Mouse (Mus musculus) limb, embryonic 13.5 days (tissue): Measurements from ENCODE around the gene Sv2a. TPM values are rescaled to one million over a fixed set of nuclear protein-coding genes. Genes with fewer than 3 reads are reported as not detected.

Experiments
- ATAC-seq: fragments of 200-750 bp; cut with Nextera tagmentation; 2 replicates; pipeline ENCODE4 v1.8.0; 2017; ENCODE audit warnings: low read depth, moderate number of reproducible peaks, moderate TSS enrichment; ENCODE audit not compliant: low FRiP score
- H3K27ac ChIP-seq: fragments of 300-500 bp; sonication (generic); 2 replicates; pipeline ENCODE4 v1.5.1; 2015; ENCODE audit warnings: inconsistent platforms, mild to moderate bottlenecking, moderate library complexity
- H3K27me3 ChIP-seq: fragments of 300-500 bp; sonication (generic); 2 replicates; pipeline ENCODE4 v1.6.1; 2015; ENCODE audit warnings: mild to moderate bottlenecking, inconsistent platforms
- H3K36me3 ChIP-seq: fragments of 300-500 bp; sonication (generic); 2 replicates; pipeline ENCODE4 v1.6.1; 2015; ENCODE audit warnings: inconsistent platforms, mild to moderate bottlenecking, moderate library complexity
- H3K4me1 ChIP-seq: fragments of 300-500 bp; sonication (generic); 2 replicates; pipeline ENCODE4 v1.6.1; 2015; ENCODE audit warnings: inconsistent platforms
- H3K4me2 ChIP-seq: fragments of 300-500 bp; sonication (generic); replicated peaks from 2 replicates; pipeline ENCODE4 v1.6.1; 2015; ENCODE audit warnings: inconsistent platforms, mild to moderate bottlenecking, moderate library complexity
- H3K4me3 ChIP-seq: fragments of 300-500 bp; sonication (generic); 2 replicates; pipeline ENCODE4 v1.5.1; 2015; ENCODE audit warnings: moderate library complexity, mild to moderate bottlenecking, inconsistent platforms
- H3K9ac ChIP-seq: fragments of 300-500 bp; sonication (generic); 2 replicates; pipeline ENCODE4 v1.6.1; 2015; ENCODE audit warnings: mild to moderate bottlenecking, inconsistent platforms
- H3K9me3 ChIP-seq: fragments of 300-500 bp; sonication (generic); 2 replicates; pipeline ENCODE4 v1.6.1; 2016; ENCODE audit warnings: inconsistent platforms
- WGBS: fragments of 180-500 bp; shearing (Covaris S2); methylation state at CpG from one replicate; pipeline ENCODE4 v1.1.7; 2015; 5-methylcytosine and 5-hydroxymethylcytosine counted together
- polyA plus RNA-seq: library from polyadenylated mRNA; unstranded; fragments of >200 nt; fragmentation: Nextera tagmentation; extraction: Ambion mirVana; gene quantifications from 2 replicates; pipeline ENCODE4 v1.2.1, GENCODE M21; 2015

Gene Sv2a
- polyA plus RNA-seq, 1 experiment from 2014 or later = 4.6 TPM

GRCm38 (mm10) chr3:96178427-96178826 is 2.5 kb upstream of the Sv2a start:
- Histone ChIP-seq H3K27ac (no peak overlapping the region), H3K4me3 (no peak overlapping the region), H3K27me3 (no peaks in the 10 kb centered on the region), H3K36me3 (peaks cover 47% of the 10 kb centered on the region), H3K9ac (no peak overlapping the region), H3K4me2 (no peak overlapping the region), H3K4me1 (peaks cover 40% of the 10 kb centered on the region), H3K9me3 (no peaks in the 10 kb centered on the region)
- no peak for ATAC-seq
- WGBS = 83% methylated on average over 4 of the region's 4 CpGs

- H3K27ac ChIP-seq = no peak overlapping the region
- peaks cover 46% of the 10 kb centered on the region for H3K36me3 ChIP-seq
- no peak overlapping the region for H3K9ac ChIP-seq
- no peaks in the 10 kb centered on the region for H3K9me3 ChIP-seq
- whole genome bisulfite sequencing = 87% methylated on average over 2 of the region's 2 CpGs
- H3K4me2 ChIP-seq = no peak overlapping the region
- no peak overlapping the region for H3K4me3 ChIP-seq
- no peaks in the 10 kb centered on the region for H3K27me3 ChIP-seq
- H3K4me1 ChIP-seq = peaks cover 35% of the 10 kb centered on the region
- ATAC-seq = no peak
Observed at GRCm38 (mm10) chr3:96178902-96179301, 2.0 kb upstream of the Sv2a start.

GRCm38 (mm10) chr3:96179531-96179930 is 1.4 kb upstream of the Sv2a start:
- Histone ChIP-seq H3K36me3 (peaks cover 40% of the 10 kb centered on the region), H3K27ac (no peak overlapping the region), H3K4me3 (no peak overlapping the region), H3K9ac (no peak overlapping the region), H3K27me3 (no peaks in the 10 kb centered on the region), H3K4me2 (no peak overlapping the region), H3K4me1 (peaks cover 29% of the 10 kb centered on the region), H3K9me3 (no peaks in the 10 kb centered on the region)
- WGBS = 70% methylated on average over 4 of the region's 4 CpGs
- no peak for ATAC-seq

- peak; percentile 29; the same call in 1 of the 2 replicates for ATAC-seq
- Histone ChIP-seq H3K27me3 (no peaks in the 10 kb centered on the region), H3K9ac (peak overlapping the region; percentile 81), H3K4me3 (peak overlapping the region; percentile 61), H3K27ac (no peak overlapping the region), H3K9me3 (no peaks in the 10 kb centered on the region), H3K4me2 (peak overlapping the region; percentile 87), H3K36me3 (peaks cover 26% of the 10 kb centered on the region), H3K4me1 (peaks cover 24% of the 10 kb centered on the region)
- 29% methylated on average over 12 of the region's 12 CpGs for WGBS
Observed at GRCm38 (mm10) chr3:96181510-96182381, 795 bp downstream of the Sv2a start.

GRCm38 (mm10) chr3:96182382-96182776 is 1.4 kb downstream of the Sv2a start:
- Histone ChIP-seq H3K9ac (no peak overlapping the region; the same call in 1 of the 2 replicates), H3K4me2 (peak overlapping the region; percentile 87), H3K4me1 (peaks cover 24% of the 10 kb centered on the region), H3K4me3 (peak overlapping the region; percentile 61), H3K27me3 (no peaks in the 10 kb centered on the region), H3K27ac (no peak overlapping the region), H3K36me3 (peaks cover 22% of the 10 kb centered on the region), H3K9me3 (no peaks in the 10 kb centered on the region)
- ATAC-seq = no peak
- 26% methylated on average over 4 of the region's 4 CpGs for WGBS

- Histone ChIP-seq H3K4me3 (no peak overlapping the region), H3K27me3 (no peaks in the 10 kb centered on the region), H3K9me3 (0 out of 2 replicates have a peak, but pooled peaks cover 5% of the 10 kb centered on the region), H3K27ac (no peak overlapping the region), H3K9ac (no peak overlapping the region), H3K36me3 (peaks cover 23% of the 10 kb centered on the region), H3K4me1 (peaks cover 11% of the 10 kb centered on the region), H3K4me2 (no peak overlapping the region)
- WGBS = 47% methylated on average over 12 of the region's 12 CpGs
- no peak for ATAC-seq
Observed at GRCm38 (mm10) chr3:96192977-96193376, 12.0 kb downstream of the Sv2a start.

GRCm38 (mm10) chr3:96194966-96195365 is 14.0 kb downstream of the Sv2a start:
- H3K9ac ChIP-seq = no peak overlapping the region
- no peak for ATAC-seq
- 0 out of 2 replicates have a peak, but pooled peaks cover 5% of the 10 kb centered on the region for H3K9me3 ChIP-seq
- H3K4me2 ChIP-seq = no peak overlapping the region
- H3K4me1 ChIP-seq = peaks cover 14% of the 10 kb centered on the region
- H3K4me3 ChIP-seq = no peak overlapping the region
- 85% methylated on average over 10 of the region's 10 CpGs for WGBS
- peaks cover 13% of the 10 kb centered on the region for H3K36me3 ChIP-seq
- H3K27me3 ChIP-seq = no peaks in the 10 kb centered on the region
- no peak overlapping the region for H3K27ac ChIP-seq

GRCm38 (mm10) chr3:96195616-96196313 is 14.8 kb downstream of the Sv2a start:
- peak overlapping the region; percentile 70; the same call in 1 of the 2 replicates for H3K4me3 ChIP-seq
- peaks cover 9% of the 10 kb centered on the region for H3K36me3 ChIP-seq
- H3K9ac ChIP-seq = no peak overlapping the region
- 93% methylated on average over 11 of the region's 11 CpGs for WGBS
- no peaks in the 10 kb centered on the region for H3K27me3 ChIP-seq
- peak overlapping the region; percentile 94 for H3K4me2 ChIP-seq
- peaks cover 14% of the 10 kb centered on the region for H3K4me1 ChIP-seq
- 0 out of 2 replicates have a peak, but pooled peaks cover 5% of the 10 kb centered on the region for H3K9me3 ChIP-seq
- no peak overlapping the region for H3K27ac ChIP-seq
- no peak for ATAC-seq

- peaks cover 5% of the 10 kb centered on the region for H3K36me3 ChIP-seq
- no peak; the same call in 1 of the 2 replicates for ATAC-seq
- peak overlapping the region; percentile 94 for H3K4me2 ChIP-seq
- H3K4me3 ChIP-seq = peak overlapping the region; percentile 70
- H3K9me3 ChIP-seq = 0 out of 2 replicates have a peak, but pooled peaks cover 5% of the 10 kb centered on the region
- peak overlapping the region; percentile 88 for H3K9ac ChIP-seq
- H3K27me3 ChIP-seq = no peaks in the 10 kb centered on the region
- 16% methylated on average over 27 of the region's 27 CpGs for WGBS
- H3K27ac ChIP-seq = peak overlapping the region; percentile 95
- H3K4me1 ChIP-seq = peaks cover 14% of the 10 kb centered on the region
Observed at GRCm38 (mm10) chr3:96196437-96197128, 15.6 kb downstream of the Sv2a start.

- peak; percentile 93 for ATAC-seq
- H3K4me3 ChIP-seq = peak overlapping the region; percentile 70
- WGBS = under 1% methylated on average over 50 of the region's 50 CpGs
- H3K27me3 ChIP-seq = no peaks in the 10 kb centered on the region
- H3K36me3 ChIP-seq = peaks cover 5% of the 10 kb centered on the region
- H3K4me2 ChIP-seq = peak overlapping the region; percentile 94
- H3K4me1 ChIP-seq = peaks cover 14% of the 10 kb centered on the region
- peak overlapping the region; percentile 88 for H3K9ac ChIP-seq
- peak overlapping the region; percentile 95 for H3K27ac ChIP-seq
- H3K9me3 ChIP-seq = 0 out of 2 replicates have a peak, but pooled peaks cover 5% of the 10 kb centered on the region
Observed at GRCm38 (mm10) chr3:96197129-96197749, 16.3 kb downstream of the Sv2a start.

GRCm38 (mm10) chr3:96198181-96198580 is 17.2 kb downstream of the Sv2a start:
- no peak for ATAC-seq
- Histone ChIP-seq H3K9me3 (0 out of 2 replicates have a peak, but pooled peaks cover 5% of the 10 kb centered on the region), H3K27ac (0 out of 2 replicates have a peak overlapping the region, but pooled peaks have one; percentile 6), H3K4me2 (peak overlapping the region; percentile 94), H3K36me3 (peaks cover 5% of the 10 kb centered on the region), H3K4me3 (peak overlapping the region; percentile 70), H3K4me1 (peaks cover 14% of the 10 kb centered on the region), H3K27me3 (no peaks in the 10 kb centered on the region), H3K9ac (peak overlapping the region; percentile 19)
- 5% methylated on average over 6 of the region's 6 CpGs for WGBS
